Mouse (Mus musculus) cerebellum, adult 2 months (tissue): ENCODE results near the gene Rab6a.

Source experiments
- CTCF ChIP-seq: fragments of 200-500 bp; IDR thresholded peaks from 2 replicates; pipeline ENCODE4 v1.5.1; 2011; ENCODE audit warnings: low read depth, mild to moderate bottlenecking, control low read depth, low read length, moderate library complexity, borderline replicate concordance; ENCODE audit not compliant: insufficient read depth
- POLR2A ChIP-seq: fragments of 200-500 bp; IDR thresholded peaks from 2 replicates; pipeline ENCODE4 v1.6.1; 2011; ENCODE audit warnings: low read length, control low read depth, borderline replicate concordance; ENCODE audit not compliant: insufficient read depth

GRCm38 (mm10) chr7:100582727-100583236 is 24.4 kb upstream of the Rab6a start:
- TF ChIP-seq CTCF, result no peak
- peak; percentile 60; the same call in 1 of the 2 replicates for TF ChIP-seq POLR2A
